Mouse (Mus musculus) retina, postnatal 7 days (tissue): ENCODE results near the gene Wdr44.
"Not testable (repeated sequence)": the region's sequence is repeated elsewhere in the genome, so short reads cannot be mapped to it uniquely, and the experiment has no call there.

Experiments
- DNase-seq: peaks from one replicate; pipeline ENCODE4 v3.0.0-alpha.2; 2012; ENCODE audit warnings: low read depth, low spot score

Wdr44 gene

DNA sequence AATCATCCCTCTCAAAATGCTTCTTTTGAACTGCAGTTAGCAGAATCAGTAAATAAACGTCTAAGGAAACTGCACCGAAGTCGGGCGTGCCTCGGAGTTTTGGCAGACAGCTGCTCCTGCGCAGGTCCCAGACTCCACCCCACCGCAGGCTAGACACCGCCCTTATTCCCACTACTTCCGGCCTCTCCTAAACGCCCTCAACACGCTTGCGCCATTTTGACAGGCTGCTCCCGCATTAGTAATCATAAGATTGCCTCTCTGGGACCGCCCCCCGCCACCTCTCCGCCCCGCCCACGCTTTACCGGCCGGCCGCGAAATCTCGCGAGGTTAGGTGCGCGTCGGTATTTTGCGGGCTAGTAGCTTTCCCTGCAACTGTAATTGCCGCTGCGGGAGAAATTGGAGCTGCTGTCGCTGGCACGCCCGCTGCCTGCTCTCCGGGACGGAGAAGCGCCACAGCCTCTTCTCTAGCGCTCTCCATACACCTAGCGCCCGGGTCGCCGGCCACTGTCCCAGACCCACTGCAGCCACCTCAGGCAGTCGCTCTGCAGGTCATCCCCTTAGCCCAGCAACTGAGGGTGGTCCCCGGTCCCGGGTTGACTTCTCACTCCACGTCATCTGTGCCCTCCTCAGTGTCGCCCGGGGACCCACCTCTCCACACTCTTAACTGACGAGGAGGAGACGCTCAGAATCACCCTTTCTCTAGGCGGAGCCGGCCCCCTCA lies at the start of gene Wdr44:
TSS of gene Wdr44 (plus strand) at position 330 of the 721 bp plus-strand sequence.
- DNase-seq, result peak; percentile 87

- DNase-seq, result no peak
These were observed 44.5 kb upstream of the Wdr44 start for GRCm38 (mm10) chrX:23648371-23648770.

DNA sequence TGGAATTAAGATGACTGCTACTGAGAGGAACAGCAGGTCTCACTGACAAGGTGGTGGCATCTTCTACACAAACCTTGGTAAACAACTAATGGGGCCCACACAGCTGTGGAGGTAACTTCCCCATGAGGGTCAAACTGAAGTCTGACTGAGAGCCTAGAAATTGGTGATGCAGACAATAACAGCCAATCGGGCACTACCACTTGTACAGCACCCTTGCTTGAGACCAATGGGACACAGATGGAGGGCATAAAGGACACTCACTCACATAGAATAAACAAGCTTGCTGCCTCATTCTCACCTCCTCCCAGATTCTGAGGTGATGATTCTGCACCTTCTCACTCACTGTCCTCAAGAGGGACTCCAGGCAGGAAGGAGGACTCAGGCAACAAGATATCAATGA lies 30.6 kb upstream of the Wdr44 start:
- DNase-seq, result no peak

DNA sequence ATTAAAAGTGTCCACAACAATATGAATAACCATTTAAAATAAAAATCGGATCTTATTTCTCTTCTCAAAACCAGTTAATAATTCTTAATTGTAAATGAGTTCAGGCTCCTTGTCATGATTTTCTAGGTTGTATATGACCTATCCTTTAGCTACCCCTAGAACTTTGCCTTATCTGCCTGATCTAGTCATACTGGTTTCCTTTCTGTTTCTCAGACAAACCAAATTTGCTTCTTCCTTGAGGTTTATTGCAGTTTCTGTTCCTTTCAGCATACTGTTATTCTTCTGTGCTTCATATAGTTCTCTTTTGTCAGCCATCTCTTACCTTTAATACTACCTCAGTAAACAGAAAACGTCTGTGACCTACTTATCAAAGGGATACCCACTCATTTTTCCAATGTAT lies 19.7 kb upstream of the Wdr44 start:
- DNase-seq, result no peak

- no peak for DNase-seq
These were observed 17.4 kb upstream of the Wdr44 start for GRCm38 (mm10) chrX:23675450-23675849.

DNA sequence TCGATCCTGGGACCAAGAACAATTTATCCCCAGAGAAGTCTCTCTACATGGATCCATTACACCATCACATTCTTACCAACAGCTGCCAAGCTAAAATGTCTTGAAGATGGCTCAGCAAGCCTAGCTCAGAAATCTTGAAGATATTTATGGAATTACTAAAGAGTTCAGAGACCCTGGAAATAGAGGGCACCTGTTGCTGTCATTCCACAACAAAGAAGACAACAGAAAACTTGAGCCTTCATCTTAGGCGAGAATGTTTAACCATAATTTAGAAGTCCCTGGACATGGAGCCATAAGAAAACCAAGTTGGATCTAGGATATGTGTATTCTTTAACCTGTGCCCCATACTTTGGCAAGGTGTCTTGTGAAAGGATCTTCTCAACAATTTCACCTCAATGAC lies 16.3 kb upstream of the Wdr44 start:
- no peak for DNase-seq

- DNase-seq, result no peak
These were observed 15.3 kb upstream of the Wdr44 start for GRCm38 (mm10) chrX:23677511-23677910.

DNA sequence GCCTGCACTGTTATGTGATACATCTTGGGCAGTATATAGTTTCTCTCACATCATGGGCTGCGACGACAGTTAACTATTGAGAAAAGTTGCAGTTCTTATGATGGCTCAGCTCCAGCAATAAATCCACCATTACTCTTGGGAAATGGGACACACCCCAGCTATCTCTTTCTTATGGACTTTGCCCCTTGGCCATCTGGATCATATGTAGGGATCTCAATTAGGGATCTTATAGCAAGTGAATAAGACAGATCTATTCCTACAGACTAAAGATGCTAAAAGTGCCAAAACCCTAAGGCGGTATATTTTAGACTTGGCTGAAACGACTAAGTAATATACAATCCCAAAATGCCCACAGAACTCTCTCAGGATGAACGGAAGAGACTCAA lies 522 bp upstream of the Wdr44 start:
- no peak for DNase-seq

- DNase-seq, result peak; percentile 0
These were observed 871 bp downstream of the Wdr44 start for GRCm38 (mm10) chrX:23693443-23694400.

DNA sequence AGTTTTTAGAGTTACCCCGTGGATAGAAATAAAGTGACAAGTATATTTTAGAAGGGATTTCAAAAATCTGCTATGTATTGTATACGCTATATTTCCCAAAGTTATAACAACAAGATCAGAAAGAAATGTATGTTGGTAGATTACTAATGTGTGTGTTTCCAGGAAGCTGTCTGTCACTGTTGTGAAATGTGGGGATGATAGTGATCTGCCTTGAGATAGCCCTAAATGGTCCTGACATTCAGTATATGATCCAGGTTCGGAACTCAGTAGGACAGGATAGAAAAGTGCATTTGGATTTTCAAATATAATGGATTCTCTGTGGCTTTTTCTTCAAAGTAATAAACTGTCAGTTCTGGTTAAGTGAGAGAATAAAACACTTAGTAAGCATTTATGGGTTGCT lies 1.7 kb downstream of the Wdr44 start:
- DNase-seq, result no peak

DNA sequence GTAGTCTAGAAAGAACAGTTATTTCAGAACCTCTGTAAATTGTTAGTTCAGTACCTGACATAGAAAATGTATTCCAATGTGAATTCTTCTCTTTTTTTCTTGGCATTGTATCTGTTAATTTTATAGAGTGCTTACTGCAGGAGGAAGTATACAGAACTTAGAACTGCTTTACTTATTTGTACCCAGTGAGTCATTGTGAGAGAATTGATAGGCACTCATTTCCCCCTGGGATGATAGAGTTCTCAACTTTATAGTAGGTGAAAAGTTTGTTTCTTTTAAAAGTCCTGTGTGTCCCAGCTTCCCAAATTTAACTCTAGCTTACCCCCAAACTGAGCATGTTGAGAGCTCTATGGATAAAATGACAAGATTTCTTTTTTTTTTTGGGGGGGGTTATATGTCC lies 2.3 kb downstream of the Wdr44 start:
- no peak for DNase-seq

- DNase-seq, result no peak
These were observed 4.5 kb downstream of the Wdr44 start for GRCm38 (mm10) chrX:23697346-23697745.

DNA sequence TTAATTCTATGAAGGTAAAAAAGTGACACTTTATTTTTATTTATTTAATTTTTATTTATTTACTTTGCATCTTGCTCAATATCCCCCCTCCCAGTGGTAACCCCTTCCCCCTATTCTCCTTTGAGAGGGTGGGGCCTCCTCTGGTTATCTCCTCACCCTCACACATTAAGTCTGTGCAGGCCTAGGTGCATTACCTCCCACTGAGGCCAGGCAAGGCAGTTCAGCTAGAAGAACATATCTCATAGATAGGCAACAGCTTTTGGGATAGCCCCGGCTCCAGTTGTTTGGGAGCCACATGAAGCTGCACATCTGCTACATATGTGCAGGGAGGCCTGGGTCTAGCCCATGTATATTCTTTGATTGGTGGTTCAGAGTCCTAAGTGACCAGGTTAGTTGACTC lies 6.2 kb downstream of the Wdr44 start:
- no peak for DNase-seq

DNA sequence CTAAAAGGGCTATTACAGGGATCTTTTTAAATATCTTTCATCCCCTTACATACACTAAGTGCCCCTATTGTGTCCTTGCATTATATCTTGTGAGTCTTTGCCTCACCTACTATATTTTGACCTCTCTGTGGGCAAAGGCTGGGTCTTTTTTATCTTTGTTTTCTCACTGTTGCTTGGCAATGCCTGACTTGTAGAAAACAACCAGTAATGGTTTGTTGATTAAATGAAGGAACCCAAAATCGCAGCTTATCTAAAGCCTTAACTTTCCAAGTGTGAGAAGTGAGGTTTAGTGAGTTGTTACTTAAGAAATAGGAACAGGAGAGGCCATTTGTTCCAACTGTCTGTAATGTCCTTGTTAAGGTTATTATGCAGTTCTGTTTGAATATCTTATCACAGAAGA lies 24.4 kb downstream of the Wdr44 start:
- DNase-seq, result no peak

DNA sequence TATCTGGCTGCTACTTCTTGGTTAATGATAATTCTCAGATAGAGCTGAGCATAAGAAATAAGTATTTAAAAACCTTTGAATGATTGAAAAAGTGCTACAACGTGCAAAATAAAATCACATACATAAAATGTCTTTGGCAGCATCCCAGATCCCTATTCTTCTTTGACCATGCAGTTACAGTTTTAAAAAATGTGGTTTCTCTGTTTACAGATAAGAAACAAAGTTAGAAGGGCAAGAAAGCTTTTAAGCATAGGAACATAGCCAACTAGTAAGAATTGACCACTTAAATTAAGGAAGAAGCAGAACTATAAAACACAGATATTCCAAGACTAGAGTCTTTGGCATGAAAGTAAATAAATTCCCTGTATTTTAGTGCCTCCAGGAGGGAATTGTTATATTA lies 34.6 kb downstream of the Wdr44 start:
- DNase-seq, result no peak

GRCm38 (mm10) chrX:23754671-23755070 lies 61.8 kb downstream of the Wdr44 start:
- DNase-seq, result no peak

DNA sequence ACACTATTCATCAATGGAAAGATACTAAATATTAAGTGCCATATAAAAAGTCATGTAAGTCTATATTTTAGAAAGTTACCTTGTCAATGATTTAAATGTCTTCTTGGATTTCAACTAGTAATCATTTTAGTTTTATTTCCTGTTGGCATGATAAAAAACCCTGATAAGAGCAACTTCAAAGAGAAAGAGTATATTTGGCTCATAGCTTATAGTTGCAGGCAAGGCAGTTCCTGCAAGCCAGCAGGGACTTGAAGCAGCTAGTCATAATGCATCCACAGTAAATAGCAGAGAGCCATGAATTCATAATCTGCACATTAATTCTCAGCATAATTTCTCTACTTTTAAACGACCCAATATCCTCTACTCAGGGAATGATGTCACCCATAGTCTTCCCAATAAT lies 75.0 kb downstream of the Wdr44 start:
- DNase-seq, result no peak

- DNase-seq, result no peak
These were observed 114.3 kb downstream of the Wdr44 start for GRCm38 (mm10) chrX:23807125-23807524.

- no peak for DNase-seq
These were observed 117.5 kb downstream of the Wdr44 start for GRCm38 (mm10) chrX:23810365-23810764.

GRCm38 (mm10) chrX:23813287-23813686 lies 120.4 kb downstream of the Wdr44 start:
- not testable (repeated sequence) for DNase-seq

- DNase-seq, result not testable (repeated sequence)
These were observed 130.0 kb downstream of the Wdr44 start for GRCm38 (mm10) chrX:23822885-23823284.

DNA sequence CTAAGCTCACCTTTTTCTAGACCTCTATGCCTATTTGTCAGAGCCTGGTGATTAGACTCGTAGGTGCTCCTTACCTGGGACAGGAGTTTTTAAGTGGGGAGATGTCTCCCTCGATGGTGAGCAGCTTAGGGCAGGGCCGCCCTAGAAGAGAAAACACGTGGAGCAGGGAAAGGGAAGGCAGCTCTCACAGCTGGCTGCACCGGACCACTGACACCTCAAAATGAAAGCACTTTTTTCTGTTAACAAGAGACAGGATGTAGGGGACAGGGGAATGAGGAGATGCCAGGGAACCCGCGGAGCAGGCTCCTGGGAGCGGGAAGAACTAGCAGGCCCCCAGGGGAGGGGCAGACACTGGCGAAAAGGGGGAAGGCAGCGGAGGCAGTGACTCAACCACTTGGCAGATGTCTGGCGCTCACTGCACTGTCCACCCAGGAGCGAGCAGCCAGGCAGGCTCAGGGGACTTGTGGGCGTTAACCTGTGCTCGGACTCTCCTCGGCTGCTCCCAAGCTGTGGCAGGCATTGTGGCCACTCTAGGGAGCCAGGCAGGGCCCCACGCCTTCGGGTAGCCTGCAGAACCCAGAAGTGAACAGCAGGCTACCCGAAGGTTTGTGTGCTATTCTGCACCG lies 130.7 kb downstream of the Wdr44 start:
- no peak for DNase-seq
